Mouse (Mus musculus): ENCODE measurements around the gene Cyp4f13. TPM values are rescaled to one million over a fixed set of nuclear protein-coding genes. Genes with fewer than 3 reads are reported as not detected.
A peak's percentile ranks its signal among the peaks of the same experiment; 100 is the strongest.

Cyp4f13 gene
- polyA plus RNA-seq, 1 experiment: 7.8 TPM

DNA sequence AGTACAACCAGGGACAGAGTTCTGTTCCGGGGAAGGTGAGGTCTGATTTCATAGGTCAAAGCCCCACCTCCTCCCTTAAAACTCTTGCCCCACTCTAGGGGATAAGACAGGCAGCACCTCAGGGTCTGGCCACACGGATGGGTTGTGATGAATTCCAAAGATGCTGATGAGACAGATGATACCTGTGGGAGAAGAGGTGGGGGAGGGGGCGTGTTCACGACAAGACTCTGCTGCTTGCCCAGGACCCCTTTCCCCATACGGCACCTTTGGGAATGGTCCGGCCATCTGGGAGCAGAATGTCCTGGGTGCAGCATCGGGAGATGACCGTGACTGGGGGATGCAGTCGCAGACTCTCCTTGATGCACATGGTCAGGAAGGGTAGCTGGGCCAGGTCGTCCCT is 41.0 kb downstream of the Cyp4f13 start:
- no peak for TF ChIP-seq CTCF (IDR thresholded peaks at IDR 0.05; ENCODE audit: control insufficient read depth, insufficient read depth, insufficient replicate concordance, low read depth, low read length)
- no peak for TF ChIP-seq POLR2A (IDR thresholded peaks at IDR 0.05; ENCODE audit: control insufficient read depth, low read depth, low read length)
- Histone ChIP-seq H3K27ac (ENCODE audit: control insufficient read depth, insufficient read depth, low read depth, low read length) (no peak overlapping the region), H3K36me3 (ENCODE audit: control insufficient read depth, insufficient read depth, low read length) (no peaks in the 10 kb centered on the region), H3K4me1 (ENCODE audit: control insufficient read depth, insufficient read depth, low read length) (no peaks in the 10 kb centered on the region; the same call in 1 of the 2 replicates), H3K27me3 (ENCODE audit: control insufficient read depth, insufficient read depth, low read length) (no peaks in the 10 kb centered on the region), H3K4me3 (ENCODE audit: control insufficient read depth, low read depth, low read length) (no peak overlapping the region)

DNA sequence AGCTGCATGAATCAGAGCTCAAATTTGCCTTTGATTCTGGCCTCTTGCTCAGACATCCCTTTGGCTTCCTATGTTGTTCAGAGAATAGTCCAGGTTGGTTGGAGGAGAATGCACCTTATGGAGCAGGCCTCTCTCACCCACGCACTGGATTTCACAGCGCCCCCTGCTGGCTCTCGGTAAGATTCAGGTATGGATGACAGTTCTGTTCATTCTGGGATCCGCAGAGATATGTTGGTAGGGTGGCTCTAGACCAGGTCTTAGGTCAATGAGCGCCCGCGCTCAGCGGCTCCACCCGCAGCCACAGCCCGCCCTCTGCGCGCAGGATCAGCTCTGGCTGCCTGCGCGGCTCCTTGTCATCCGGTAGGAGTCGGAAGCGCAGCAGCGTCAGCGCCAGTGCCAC is 42.0 kb downstream of the Cyp4f13 start:
- Histone ChIP-seq H3K27ac (ENCODE audit: control insufficient read depth, insufficient read depth, low read depth, low read length) (no peak overlapping the region), H3K36me3 (ENCODE audit: control insufficient read depth, insufficient read depth, low read length) (no peaks in the 10 kb centered on the region), H3K4me1 (ENCODE audit: control insufficient read depth, insufficient read depth, low read length) (no peaks in the 10 kb centered on the region; the same call in 1 of the 2 replicates), H3K4me3 (ENCODE audit: control insufficient read depth, low read depth, low read length) (no peak overlapping the region), H3K27me3 (ENCODE audit: control insufficient read depth, insufficient read depth, low read length) (no peaks in the 10 kb centered on the region)
- TF ChIP-seq CTCF (IDR thresholded peaks at IDR 0.05; ENCODE audit: control insufficient read depth, insufficient read depth, insufficient replicate concordance, low read depth, low read length): peak; percentile 76; the same call in 1 of the 2 replicates
- no peak for TF ChIP-seq POLR2A (IDR thresholded peaks at IDR 0.05; ENCODE audit: control insufficient read depth, low read depth, low read length)

DNA sequence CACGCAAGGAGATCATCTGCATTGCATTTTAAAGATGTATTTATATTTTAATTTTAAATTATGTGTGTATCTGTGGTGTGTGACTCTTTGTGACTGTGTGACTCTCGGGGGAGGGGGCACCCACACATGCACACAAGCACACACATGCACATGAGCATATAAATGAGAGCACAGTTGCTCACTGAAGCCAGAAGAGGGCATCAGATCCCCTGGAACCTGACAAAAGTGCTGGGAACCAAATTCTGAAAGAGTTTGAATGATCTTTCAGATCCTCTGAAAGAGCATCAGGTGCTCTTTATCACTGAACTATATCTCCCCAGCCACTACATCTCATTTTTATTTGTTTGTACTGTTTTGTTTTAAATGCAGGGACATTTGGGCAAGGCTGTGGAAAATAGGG is 42.8 kb downstream of the Cyp4f13 start:
- Histone ChIP-seq H3K4me1 (ENCODE audit: control insufficient read depth, insufficient read depth, low read length) (no peaks in the 10 kb centered on the region; the same call in 1 of the 2 replicates), H3K27ac (ENCODE audit: control insufficient read depth, insufficient read depth, low read depth, low read length) (no peak overlapping the region), H3K36me3 (ENCODE audit: control insufficient read depth, insufficient read depth, low read length) (no peaks in the 10 kb centered on the region), H3K27me3 (ENCODE audit: control insufficient read depth, insufficient read depth, low read length) (no peaks in the 10 kb centered on the region), H3K4me3 (ENCODE audit: control insufficient read depth, low read depth, low read length) (no peak overlapping the region)
- no peak for TF ChIP-seq POLR2A (IDR thresholded peaks at IDR 0.05; ENCODE audit: control insufficient read depth, low read depth, low read length)
- no peak for TF ChIP-seq CTCF (IDR thresholded peaks at IDR 0.05; ENCODE audit: control insufficient read depth, insufficient read depth, insufficient replicate concordance, low read depth, low read length)

DNA sequence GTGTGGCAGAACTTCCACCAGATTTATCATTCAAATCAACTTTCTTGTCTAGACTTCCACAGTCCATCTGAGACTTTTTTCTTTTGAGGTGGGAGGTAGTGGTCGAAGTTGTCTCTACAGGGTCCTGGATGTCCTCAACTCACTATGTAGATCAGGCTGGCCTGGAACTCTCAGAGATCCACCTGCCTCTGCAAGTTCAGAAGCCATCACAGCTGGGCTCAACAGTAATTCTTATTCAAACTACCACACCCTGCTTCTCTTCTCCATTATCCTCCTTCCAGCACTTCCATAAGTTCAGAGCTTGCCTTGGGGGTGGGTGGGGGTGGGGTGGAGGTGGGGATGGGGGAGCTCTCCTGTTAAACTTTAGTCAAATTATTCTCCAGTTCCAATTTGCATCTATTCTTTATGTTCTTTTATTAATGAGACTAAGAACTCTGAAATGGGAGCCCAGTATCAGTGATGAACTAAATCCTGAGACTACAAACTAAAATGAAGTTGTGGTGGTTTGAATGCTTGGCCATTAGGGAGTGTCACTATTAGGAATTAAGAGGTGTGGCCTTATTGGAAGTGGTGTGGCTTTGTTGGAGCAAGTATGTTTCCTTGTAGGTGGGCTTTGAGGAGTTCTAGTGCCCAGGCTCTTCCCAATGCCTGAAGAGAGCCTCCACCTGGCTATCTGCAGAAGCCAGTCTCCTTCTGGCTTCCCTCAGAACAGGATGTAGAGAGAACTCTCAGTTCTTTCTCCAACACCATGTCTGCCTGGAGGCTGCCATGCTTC is 45.3 kb downstream of the Cyp4f13 start:
- H3K4me3 ChIP-seq (ENCODE audit: control insufficient read depth, low read depth, low read length): no peak overlapping the region
- no peaks in the 10 kb centered on the region; the same call in 1 of the 2 replicates for H3K4me1 ChIP-seq (ENCODE audit: control insufficient read depth, insufficient read depth, low read length)
- no peaks in the 10 kb centered on the region for H3K36me3 ChIP-seq (ENCODE audit: control insufficient read depth, insufficient read depth, low read length)
- no peak overlapping the region for H3K27ac ChIP-seq (ENCODE audit: control insufficient read depth, insufficient read depth, low read depth, low read length)
- no peaks in the 10 kb centered on the region for H3K27me3 ChIP-seq (ENCODE audit: control insufficient read depth, insufficient read depth, low read length)
- TF ChIP-seq CTCF (IDR thresholded peaks at IDR 0.05; ENCODE audit: control insufficient read depth, insufficient read depth, insufficient replicate concordance, low read depth, low read length) (no peak), POLR2A (IDR thresholded peaks at IDR 0.05; ENCODE audit: control insufficient read depth, low read depth, low read length) (no peak)

- Histone ChIP-seq H3K4me1 (ENCODE audit: control insufficient read depth, insufficient read depth, low read length) (peaks cover 2% of the 10 kb centered on the region; the same call in 1 of the 2 replicates), H3K27ac (ENCODE audit: control insufficient read depth, insufficient read depth, low read depth, low read length) (no peak overlapping the region), H3K36me3 (ENCODE audit: control insufficient read depth, insufficient read depth, low read length) (no peaks in the 10 kb centered on the region), H3K27me3 (ENCODE audit: control insufficient read depth, insufficient read depth, low read length) (no peaks in the 10 kb centered on the region), H3K4me3 (ENCODE audit: control insufficient read depth, low read depth, low read length) (no peak overlapping the region)
- no peak for TF ChIP-seq CTCF (IDR thresholded peaks at IDR 0.05; ENCODE audit: control insufficient read depth, insufficient read depth, insufficient replicate concordance, low read depth, low read length)
- TF ChIP-seq POLR2A (IDR thresholded peaks at IDR 0.05; ENCODE audit: control insufficient read depth, low read depth, low read length): no peak
Observed at GRCm38 (mm10) chr17:32895421-32895820, 51.8 kb downstream of the Cyp4f13 start.

DNA sequence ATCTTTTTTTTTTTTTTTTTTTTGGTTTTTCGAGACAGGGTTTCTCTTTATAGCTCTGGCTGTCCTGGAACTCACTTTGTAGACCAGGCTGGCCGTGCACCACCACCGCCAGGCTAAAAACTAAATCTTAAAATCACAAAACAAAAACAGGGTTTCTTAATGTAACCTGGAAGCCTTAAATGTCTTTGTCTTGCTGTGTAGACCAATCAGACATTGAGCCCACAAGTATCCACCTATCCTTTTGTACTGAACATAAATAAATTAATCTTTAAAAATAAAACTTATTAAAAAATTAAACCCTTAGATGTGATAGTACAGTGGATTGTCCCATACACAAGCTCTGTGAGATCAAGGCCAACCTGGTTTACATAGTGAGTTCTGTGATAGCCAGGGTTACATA is 53.3 kb downstream of the Cyp4f13 start:
- no peak overlapping the region for H3K4me3 ChIP-seq (ENCODE audit: control insufficient read depth, low read depth, low read length)
- no peaks in the 10 kb centered on the region for H3K36me3 ChIP-seq (ENCODE audit: control insufficient read depth, insufficient read depth, low read length)
- TF ChIP-seq POLR2A (IDR thresholded peaks at IDR 0.05; ENCODE audit: control insufficient read depth, low read depth, low read length) (no peak), CTCF (IDR thresholded peaks at IDR 0.05; ENCODE audit: control insufficient read depth, insufficient read depth, insufficient replicate concordance, low read depth, low read length) (no peak)
- peaks cover 2% of the 10 kb centered on the region; the same call in 1 of the 2 replicates for H3K4me1 ChIP-seq (ENCODE audit: control insufficient read depth, insufficient read depth, low read length)
- no peak overlapping the region for H3K27ac ChIP-seq (ENCODE audit: control insufficient read depth, insufficient read depth, low read depth, low read length)
- no peaks in the 10 kb centered on the region for H3K27me3 ChIP-seq (ENCODE audit: control insufficient read depth, insufficient read depth, low read length)

DNA sequence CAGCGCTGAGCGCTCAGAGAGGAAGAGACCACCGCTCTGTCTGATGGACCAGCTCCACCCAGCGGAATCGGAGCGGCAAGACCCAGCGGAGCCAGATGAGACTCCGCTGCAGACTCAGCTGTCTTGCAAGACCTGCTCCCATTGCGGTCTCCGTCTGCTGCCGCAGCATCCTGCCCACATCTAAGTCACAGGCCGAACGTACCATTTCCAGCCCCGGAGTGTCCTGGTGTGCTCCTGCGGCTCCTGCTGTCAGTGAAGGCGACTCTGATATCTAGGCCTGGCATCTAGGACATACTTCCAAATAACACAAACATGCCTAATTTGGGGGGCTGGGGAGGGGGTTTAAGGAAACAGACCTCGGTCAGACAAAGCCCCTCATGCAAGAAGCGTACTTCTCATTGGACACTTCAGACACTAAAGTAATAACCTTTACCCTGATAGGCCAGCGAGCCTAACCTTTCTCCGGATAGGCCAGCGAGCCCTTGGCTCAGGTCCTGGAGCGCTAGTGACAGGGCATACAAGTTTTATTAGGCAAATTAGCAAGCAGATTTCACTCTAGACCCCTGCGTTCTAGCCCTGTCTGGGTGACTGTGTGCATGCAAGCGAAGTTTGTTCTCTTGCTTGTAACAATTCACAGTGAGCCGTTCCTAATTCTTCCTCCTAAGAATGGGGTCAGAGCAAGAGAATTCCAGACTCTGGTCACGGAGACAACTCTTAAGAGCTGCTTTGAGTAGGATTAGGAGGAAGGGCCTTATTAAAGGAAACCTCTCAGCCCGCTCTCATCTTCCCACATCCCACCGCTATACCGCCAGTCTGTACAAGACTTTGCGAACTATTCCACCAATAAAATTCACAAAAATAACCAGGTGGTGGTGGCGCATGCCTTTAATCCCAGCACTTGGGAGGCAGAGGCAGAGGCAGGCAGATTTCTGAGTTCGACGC is 55.7 kb downstream of the Cyp4f13 start, which contains the start of gene Zfp870:
TSS of gene Zfp870 (minus strand) at position 404 of the 942 bp plus-strand sequence.
- Histone ChIP-seq H3K36me3 (ENCODE audit: control insufficient read depth, insufficient read depth, low read length) (no peaks in the 10 kb centered on the region), H3K4me3 (ENCODE audit: control insufficient read depth, low read depth, low read length) (peak within 1 kb of the TSS; percentile 69), H3K27ac (ENCODE audit: control insufficient read depth, insufficient read depth, low read depth, low read length) (peak within 1 kb of the TSS; percentile 71), H3K27me3 (ENCODE audit: control insufficient read depth, insufficient read depth, low read length) (no peaks in the 10 kb centered on the region), H3K4me1 (ENCODE audit: control insufficient read depth, insufficient read depth, low read length) (peaks cover 2% of the 10 kb centered on the region; the same call in 1 of the 2 replicates)
- TF ChIP-seq POLR2A (IDR thresholded peaks at IDR 0.05; ENCODE audit: control insufficient read depth, low read depth, low read length) (no peak; the same call in none of the 2 replicates), CTCF (IDR thresholded peaks at IDR 0.05; ENCODE audit: control insufficient read depth, insufficient read depth, insufficient replicate concordance, low read depth, low read length) (no peak)
